Mouse (Mus musculus) cortical plate, adult 2 months (tissue): ENCODE measurements around the gene Icam4.

ENCODE experiments used
- CTCF ChIP-seq: fragments of 200-500 bp; IDR thresholded peaks from 2 replicates; pipeline ENCODE4 v1.5.1; 2011; ENCODE audit warnings: mild to moderate bottlenecking, control low read depth, low read length; ENCODE audit not compliant: insufficient read depth; ENCODE audit errors: extremely low read depth
- POLR2A ChIP-seq: fragments of 200-500 bp; IDR thresholded peaks from 2 replicates; pipeline ENCODE4 v1.6.1; 2011; ENCODE audit warnings: mild to moderate bottlenecking, low read length, control low read depth; ENCODE audit not compliant: insufficient read depth; ENCODE audit errors: extremely low read depth

GRCm38 (mm10) chr9:21001651-21002200 is 27.4 kb upstream of the Icam4 start:
- TF ChIP-seq CTCF = no peak
- TF ChIP-seq POLR2A = no peak
